Mouse (Mus musculus): ENCODE results near the gene Guca1a. TPM values are rescaled to one million over a fixed set of nuclear protein-coding genes. Genes with fewer than 3 reads are reported as not detected.
A peak's percentile ranks its signal among the peaks of the same experiment; 100 is the strongest.
"Not testable (repeated sequence)": the region's sequence is repeated elsewhere in the genome, so short reads cannot be mapped to it uniquely, and the experiment has no call there.

Gene Guca1a
- polyA plus RNA-seq, 1 experiment from 2014 or later, result 2.9 TPM

DNA sequence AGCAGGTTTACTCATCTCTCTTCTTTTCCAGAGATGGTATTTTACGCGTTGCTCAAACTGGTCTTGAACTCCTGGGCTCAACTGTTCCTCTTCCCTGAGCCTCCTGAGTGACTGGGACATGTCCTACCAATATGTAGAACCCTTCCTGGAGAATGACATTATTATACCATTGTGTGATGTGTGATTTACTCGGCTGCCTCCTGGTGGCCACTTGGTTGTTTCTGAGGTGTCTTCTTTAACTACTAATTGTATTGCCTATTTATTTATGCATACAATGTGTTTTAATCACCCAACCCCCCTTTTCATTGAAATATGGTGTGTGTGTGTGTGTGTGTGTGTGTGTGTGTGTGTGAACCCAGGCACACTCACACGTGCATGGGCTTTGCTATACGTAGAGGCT, 30.4 kb upstream of the Guca1a start:
- H3K4me1 ChIP-seq (ENCODE audit: control insufficient read depth in 2 of 2, insufficient read depth in 2 of 2, low read length in 2 of 2), result peaks cover 0 to 3% of the 10 kb centered on the region in 2 experiments; a peak in 1 of 4 replicates
- no peaks in the 10 kb centered on the region for H3K27me3 ChIP-seq (ENCODE audit: control insufficient read depth, insufficient read depth, low read length)
- H3K9ac ChIP-seq (ENCODE audit: low read length), result no peak overlapping the region
- H3K4me2 ChIP-seq (ENCODE audit: low read length), result no peak overlapping the region
- H3K27ac ChIP-seq (replicated peaks in 1 of 2; ENCODE audit: control insufficient read depth in 1 of 2, insufficient read depth in 1 of 2, low read depth in 2 of 2, low read length in 2 of 2), result no peak overlapping the region
- 67% methylated on average over 5 of the region's 5 CpGs for WGBS
- H3K36me3 ChIP-seq (ENCODE audit: control insufficient read depth, insufficient read depth, low read length), result no peaks in the 10 kb centered on the region
- H3K9me3 ChIP-seq (ENCODE audit: control insufficient read depth, low read length), result no peaks in the 10 kb centered on the region
- no peak for ATAC-seq (ENCODE audit: insufficient number of reproducible peaks, insufficient read depth, low FRiP score, low read depth)
- no peak overlapping the region for H3K4me3 ChIP-seq (ENCODE audit: control insufficient read depth in 1 of 2, insufficient read depth in 1 of 2, low read depth in 1 of 2, low read length in 2 of 2)

DNA sequence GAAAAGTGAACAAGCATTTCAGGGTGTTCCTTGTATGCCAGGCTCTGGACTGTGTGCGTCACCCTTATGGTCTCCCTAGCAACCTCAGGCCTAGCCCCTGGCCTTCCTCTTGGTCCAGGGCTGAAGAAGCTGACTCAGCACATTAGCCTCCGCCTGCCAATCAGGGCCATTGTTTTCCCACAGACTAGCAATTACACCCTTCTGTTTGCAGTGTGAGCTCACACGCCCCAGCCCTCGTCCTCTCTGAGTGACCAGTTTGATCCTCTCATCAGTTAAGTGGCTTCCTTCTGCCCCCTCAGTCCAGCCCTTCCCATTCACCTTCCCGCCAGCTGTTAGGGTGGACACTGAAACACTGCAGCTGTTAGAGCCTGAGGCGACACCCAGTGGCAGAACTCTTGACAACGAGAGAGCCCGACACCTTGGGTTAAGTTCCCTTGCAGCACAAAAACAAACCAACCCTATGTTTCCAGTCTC, 28.5 kb upstream of the Guca1a start:
- Histone ChIP-seq H3K4me1 (ENCODE audit: control insufficient read depth in 2 of 2, insufficient read depth in 2 of 2, low read length in 2 of 2) (peaks cover 6 to 8% of the 10 kb centered on the region in 2 experiments; a peak in 3 of 4 replicates), H3K27ac (replicated peaks in 1 of 2; ENCODE audit: control insufficient read depth in 1 of 2, insufficient read depth in 1 of 2, low read depth in 2 of 2, low read length in 2 of 2) (no peak overlapping the region), H3K27me3 (ENCODE audit: control insufficient read depth, insufficient read depth, low read length) (no peaks in the 10 kb centered on the region), H3K4me3 (ENCODE audit: control insufficient read depth in 1 of 2, insufficient read depth in 1 of 2, low read depth in 1 of 2, low read length in 2 of 2) (no peak overlapping the region), H3K36me3 (ENCODE audit: control insufficient read depth, insufficient read depth, low read length) (no peaks in the 10 kb centered on the region), H3K4me2 (ENCODE audit: low read length) (peak overlapping the region; percentile 40), H3K9ac (ENCODE audit: low read length) (no peak overlapping the region), H3K9me3 (ENCODE audit: control insufficient read depth, low read length) (no peaks in the 10 kb centered on the region)
- 11% methylated on average over 8 of the region's 8 CpGs for WGBS
- no peak for ATAC-seq (ENCODE audit: insufficient number of reproducible peaks, insufficient read depth, low FRiP score, low read depth)

DNA sequence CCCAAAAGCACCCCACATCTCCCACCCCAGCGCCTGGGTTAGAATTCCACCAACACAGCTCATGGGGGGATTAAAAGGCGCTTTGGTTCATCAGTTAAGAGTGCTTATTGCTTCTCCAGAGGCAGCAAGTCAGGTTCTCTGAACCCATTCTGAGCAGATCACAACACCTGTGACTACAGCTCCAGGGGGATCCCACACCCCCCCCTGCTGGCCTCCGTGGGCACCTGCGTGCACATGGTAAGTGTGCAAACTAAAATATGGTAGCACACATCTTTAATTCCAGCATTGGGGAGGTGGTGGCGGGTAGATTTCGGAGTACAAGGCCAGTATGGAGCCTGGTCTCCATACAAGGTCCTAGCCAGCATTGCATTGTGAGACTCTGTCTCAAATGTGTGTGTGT, 26.9 kb upstream of the Guca1a start:
- Histone ChIP-seq H3K9ac (ENCODE audit: low read length) (no peak overlapping the region), H3K36me3 (ENCODE audit: control insufficient read depth, insufficient read depth, low read length) (no peaks in the 10 kb centered on the region), H3K9me3 (ENCODE audit: control insufficient read depth, low read length) (no peaks in the 10 kb centered on the region), H3K4me3 (ENCODE audit: control insufficient read depth in 1 of 2, insufficient read depth in 1 of 2, low read depth in 1 of 2, low read length in 2 of 2) (no peak overlapping the region), H3K27me3 (ENCODE audit: control insufficient read depth, insufficient read depth, low read length) (no peaks in the 10 kb centered on the region), H3K4me1 (ENCODE audit: control insufficient read depth in 2 of 2, insufficient read depth in 2 of 2, low read length in 2 of 2) (peaks cover 6 to 8% of the 10 kb centered on the region in 2 experiments; a peak in 3 of 4 replicates), H3K27ac (replicated peaks in 1 of 2; ENCODE audit: control insufficient read depth in 1 of 2, insufficient read depth in 1 of 2, low read depth in 2 of 2, low read length in 2 of 2) (no peak overlapping the region), H3K4me2 (ENCODE audit: low read length) (no peak overlapping the region)
- 69% methylated on average over 6 of the region's 6 CpGs for WGBS
- no peak for ATAC-seq (ENCODE audit: insufficient number of reproducible peaks, insufficient read depth, low FRiP score, low read depth)

DNA sequence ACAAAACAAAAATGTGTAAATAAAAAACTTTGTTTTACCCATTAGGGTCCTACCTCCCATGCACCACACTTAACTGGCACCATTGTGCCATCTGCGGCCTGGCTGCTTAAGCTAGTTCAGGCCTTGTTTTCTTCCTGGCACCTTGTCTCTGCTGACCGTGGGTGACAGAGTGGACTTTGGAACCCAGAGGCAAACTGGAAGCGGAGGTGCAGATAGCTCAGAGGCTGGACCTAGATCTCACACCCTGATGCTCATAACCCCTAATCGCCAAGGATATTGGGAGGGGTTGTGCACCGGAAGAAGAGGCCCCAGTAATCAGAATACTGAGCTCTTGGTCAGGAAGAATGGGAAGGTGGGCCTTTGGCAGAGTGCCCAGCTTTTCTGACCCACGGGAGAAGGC, 23.8 kb upstream of the Guca1a start:
- 55% methylated on average over 6 of the region's 6 CpGs for WGBS
- Histone ChIP-seq H3K4me3 (ENCODE audit: control insufficient read depth in 1 of 2, insufficient read depth in 1 of 2, low read depth in 1 of 2, low read length in 2 of 2) (no peak overlapping the region), H3K36me3 (ENCODE audit: control insufficient read depth, insufficient read depth, low read length) (no peaks in the 10 kb centered on the region), H3K27ac (replicated peaks in 1 of 2; ENCODE audit: control insufficient read depth in 1 of 2, insufficient read depth in 1 of 2, low read depth in 2 of 2, low read length in 2 of 2) (no peak overlapping the region), H3K4me2 (ENCODE audit: low read length) (no peak overlapping the region), H3K9ac (ENCODE audit: low read length) (no peak overlapping the region), H3K9me3 (ENCODE audit: control insufficient read depth, low read length) (no peaks in the 10 kb centered on the region), H3K4me1 (ENCODE audit: control insufficient read depth in 2 of 2, insufficient read depth in 2 of 2, low read length in 2 of 2) (peaks cover 6 to 8% of the 10 kb centered on the region in 2 experiments; a peak in 3 of 4 replicates), H3K27me3 (ENCODE audit: control insufficient read depth, insufficient read depth, low read length) (no peaks in the 10 kb centered on the region)
- no peak for ATAC-seq (ENCODE audit: insufficient number of reproducible peaks, insufficient read depth, low FRiP score, low read depth)

DNA sequence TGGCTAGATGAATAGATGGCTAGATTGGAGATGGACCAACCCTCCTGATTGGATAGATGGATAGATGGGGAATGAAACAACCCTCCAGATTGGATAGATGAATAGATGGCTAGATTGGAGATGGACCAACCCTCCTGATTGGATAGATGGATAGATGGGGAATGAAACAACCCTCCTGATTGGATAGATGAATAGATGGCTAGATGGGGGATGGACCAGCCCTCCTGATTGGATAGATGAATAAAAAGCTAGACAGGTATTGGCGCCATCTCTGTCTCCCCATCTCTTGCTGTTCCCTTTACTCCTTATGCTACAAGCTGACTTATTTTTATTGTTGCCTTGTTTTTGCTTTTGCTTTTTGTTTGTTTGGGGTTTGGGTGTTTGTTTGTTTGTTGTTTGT, 22.2 kb upstream of the Guca1a start:
- H3K27me3 ChIP-seq (ENCODE audit: control insufficient read depth, insufficient read depth, low read length); H3K4me1 ChIP-seq (ENCODE audit: control insufficient read depth in 2 of 2, insufficient read depth in 2 of 2, low read length in 2 of 2); H3K9ac ChIP-seq (ENCODE audit: low read length); ATAC-seq (ENCODE audit: insufficient number of reproducible peaks, insufficient read depth, low FRiP score, low read depth); H3K9me3 ChIP-seq (ENCODE audit: control insufficient read depth, low read length); H3K36me3 ChIP-seq (ENCODE audit: control insufficient read depth, insufficient read depth, low read length); H3K4me3 ChIP-seq (ENCODE audit: control insufficient read depth in 1 of 2, insufficient read depth in 1 of 2, low read depth in 1 of 2, low read length in 2 of 2); H3K27ac ChIP-seq (replicated peaks in 1 of 2; ENCODE audit: control insufficient read depth in 1 of 2, insufficient read depth in 1 of 2, low read depth in 2 of 2, low read length in 2 of 2); H3K4me2 ChIP-seq (ENCODE audit: low read length): not testable (repeated sequence)
- 85% methylated on average over 1 of the region's 1 CpGs for WGBS

DNA sequence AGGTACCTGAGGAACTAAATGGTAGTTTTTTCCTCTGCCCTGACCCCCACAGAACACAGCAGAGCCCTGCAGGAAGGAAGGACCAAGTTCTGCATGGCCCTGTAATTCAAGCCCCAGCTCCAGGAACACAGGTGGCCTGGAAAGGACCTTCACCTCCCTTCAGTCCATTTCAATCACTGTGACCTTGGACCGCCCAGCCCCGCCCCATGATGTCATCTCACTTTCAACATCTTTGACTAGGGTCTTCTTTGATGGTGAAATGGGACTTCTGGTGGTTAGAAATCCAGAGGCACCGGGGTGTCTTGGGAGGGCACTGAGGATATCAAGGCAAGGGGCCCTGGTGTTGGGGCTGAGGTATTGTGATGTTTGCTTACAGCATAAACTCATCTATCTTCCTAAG, 21.2 kb upstream of the Guca1a start:
- Histone ChIP-seq H3K4me1 (ENCODE audit: control insufficient read depth in 2 of 2, insufficient read depth in 2 of 2, low read length in 2 of 2) (peaks cover 4 to 6% of the 10 kb centered on the region in 2 experiments; a peak in 3 of 4 replicates), H3K4me2 (ENCODE audit: low read length) (no peak overlapping the region), H3K9me3 (ENCODE audit: control insufficient read depth, low read length) (no peaks in the 10 kb centered on the region), H3K27ac (replicated peaks in 1 of 2; ENCODE audit: control insufficient read depth in 1 of 2, insufficient read depth in 1 of 2, low read depth in 2 of 2, low read length in 2 of 2) (no peak overlapping the region), H3K4me3 (ENCODE audit: control insufficient read depth in 1 of 2, insufficient read depth in 1 of 2, low read depth in 1 of 2, low read length in 2 of 2) (no peak overlapping the region), H3K27me3 (ENCODE audit: control insufficient read depth, insufficient read depth, low read length) (no peaks in the 10 kb centered on the region), H3K9ac (ENCODE audit: low read length) (no peak overlapping the region), H3K36me3 (ENCODE audit: control insufficient read depth, insufficient read depth, low read length) (no peaks in the 10 kb centered on the region)
- ATAC-seq (ENCODE audit: insufficient number of reproducible peaks, insufficient read depth, low FRiP score, low read depth), result no peak
- 84% methylated on average over 3 of the region's 3 CpGs for WGBS

DNA sequence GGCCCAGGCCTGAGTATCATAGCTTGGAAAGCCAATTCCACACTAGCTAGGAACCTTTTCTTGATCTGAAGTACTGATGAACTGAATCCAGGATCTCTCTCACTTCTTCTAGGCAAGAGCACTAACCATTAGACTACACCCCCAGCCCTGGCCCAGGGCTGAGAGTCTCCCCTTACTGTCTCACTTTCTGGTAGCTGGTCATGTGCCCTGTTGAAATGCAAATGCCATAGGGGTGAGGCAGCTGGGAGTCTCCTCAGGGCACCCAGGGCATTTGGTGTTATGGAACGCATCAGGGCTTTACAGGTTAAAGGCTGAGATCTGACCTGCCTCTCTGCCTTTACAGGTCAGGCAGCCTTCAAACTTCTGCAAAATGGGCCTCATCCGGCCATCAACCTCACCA, 19.8 kb upstream of the Guca1a start:
- no peak overlapping the region for H3K4me3 ChIP-seq (ENCODE audit: control insufficient read depth in 1 of 2, insufficient read depth in 1 of 2, low read depth in 1 of 2, low read length in 2 of 2)
- no peaks in the 10 kb centered on the region for H3K27me3 ChIP-seq (ENCODE audit: control insufficient read depth, insufficient read depth, low read length)
- peaks cover 4 to 6% of the 10 kb centered on the region in 2 experiments; a peak in 3 of 4 replicates for H3K4me1 ChIP-seq (ENCODE audit: control insufficient read depth in 2 of 2, insufficient read depth in 2 of 2, low read length in 2 of 2)
- no peak overlapping the region for H3K4me2 ChIP-seq (ENCODE audit: low read length)
- H3K27ac ChIP-seq (replicated peaks in 1 of 2; ENCODE audit: control insufficient read depth in 1 of 2, insufficient read depth in 1 of 2, low read depth in 2 of 2, low read length in 2 of 2), result no peak overlapping the region
- no peaks in the 10 kb centered on the region for H3K9me3 ChIP-seq (ENCODE audit: control insufficient read depth, low read length)
- H3K9ac ChIP-seq (ENCODE audit: low read length), result no peak overlapping the region
- WGBS, result 76% methylated on average over 2 of the region's 2 CpGs
- ATAC-seq (ENCODE audit: insufficient number of reproducible peaks, insufficient read depth, low FRiP score, low read depth), result no peak
- no peaks in the 10 kb centered on the region for H3K36me3 ChIP-seq (ENCODE audit: control insufficient read depth, insufficient read depth, low read length)

All from heart, embryonic 14.5 days (tissue).